Mouse (Mus musculus): ENCODE data around the gene Dad1.

The Dad1 gene

GRCm38 (mm10) chr14:54253741-54254291, at the start of gene Dad1, which contains the start of gene Abhd4:
Dad1 (minus strand) TSS chr14:54254104.
Abhd4 (plus strand) TSS chr14:54254188.
- peak; percentile 98 for DNase-seq (ENCODE audit: low read depth, low spot score)

- DNase-seq (ENCODE audit: low read depth, low spot score), result no peak
Measured at GRCm38 (mm10) chr14:54300676-54301075, 46.8 kb upstream of the Dad1 start.

GRCm38 (mm10) chr14:54300136-54300535, 46.2 kb upstream of the Dad1 start:
- DNase-seq (ENCODE audit: low read depth, low spot score), result no peak

- no peak for DNase-seq (ENCODE audit: low read depth, low spot score)
Measured at GRCm38 (mm10) chr14:54284839-54285238, 30.9 kb upstream of the Dad1 start, which contains the start of gene Olfr49. Olfr49 (minus strand) TSS chr14:54284939.

- DNase-seq (ENCODE audit: low read depth, low spot score), result no peak
Measured at GRCm38 (mm10) chr14:54276446-54276845, 22.5 kb upstream of the Dad1 start.

DNA sequence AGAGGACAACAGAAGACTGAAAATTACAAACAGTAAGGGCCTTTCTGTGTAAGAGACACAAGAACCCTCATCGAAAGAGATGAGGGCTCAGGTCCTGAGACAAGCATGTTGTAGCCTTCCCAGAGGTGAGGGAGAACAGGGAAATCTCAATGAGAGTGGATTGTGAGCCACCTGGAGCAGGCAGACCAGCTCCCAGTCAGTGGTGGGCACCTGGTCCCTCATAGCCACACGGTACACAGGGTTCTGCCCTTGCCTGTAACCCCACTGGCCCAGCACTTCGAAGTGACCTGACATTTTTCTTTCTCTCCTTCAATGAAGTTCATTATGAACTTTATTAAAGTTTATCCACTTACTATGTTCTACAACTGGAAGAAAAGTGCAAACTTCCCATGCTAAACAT, 18.8 kb upstream of the Dad1 start:
- DNase-seq (ENCODE audit: low read depth, low spot score), result no peak

GRCm38 (mm10) chr14:54271976-54272606, 18.2 kb upstream of the Dad1 start:
- DNase-seq (ENCODE audit: low read depth, low spot score), result no peak

- DNase-seq (ENCODE audit: low read depth, low spot score), result no peak
Measured at GRCm38 (mm10) chr14:54270413-54270812, 16.5 kb upstream of the Dad1 start.

GRCm38 (mm10) chr14:54269566-54269965, 15.7 kb upstream of the Dad1 start:
- DNase-seq (ENCODE audit: low read depth, low spot score), result no peak

GRCm38 (mm10) chr14:54267966-54268365, 14.1 kb upstream of the Dad1 start:
- DNase-seq (ENCODE audit: low read depth, low spot score), result no peak

DNA sequence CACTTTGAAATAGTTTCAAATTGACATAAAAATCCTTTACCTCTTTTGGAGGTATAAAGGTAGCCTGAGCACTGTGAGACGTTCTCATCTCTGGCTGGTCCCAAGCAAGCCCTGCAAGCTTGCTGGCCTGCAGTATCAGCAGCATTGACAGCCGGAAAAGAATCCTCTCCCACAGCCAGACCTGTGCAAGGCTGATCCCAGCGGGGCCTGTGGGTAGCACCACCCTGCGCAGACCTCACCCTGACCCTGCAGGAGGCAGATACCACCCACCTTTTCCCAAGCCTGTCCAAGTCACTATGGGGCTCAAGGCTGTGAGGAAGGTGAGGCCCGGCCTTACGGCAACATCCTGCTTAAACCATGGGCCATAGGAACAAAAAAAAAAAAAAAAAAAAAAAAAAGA, 12.0 kb upstream of the Dad1 start:
- no peak for DNase-seq (ENCODE audit: low read depth, low spot score)

DNA sequence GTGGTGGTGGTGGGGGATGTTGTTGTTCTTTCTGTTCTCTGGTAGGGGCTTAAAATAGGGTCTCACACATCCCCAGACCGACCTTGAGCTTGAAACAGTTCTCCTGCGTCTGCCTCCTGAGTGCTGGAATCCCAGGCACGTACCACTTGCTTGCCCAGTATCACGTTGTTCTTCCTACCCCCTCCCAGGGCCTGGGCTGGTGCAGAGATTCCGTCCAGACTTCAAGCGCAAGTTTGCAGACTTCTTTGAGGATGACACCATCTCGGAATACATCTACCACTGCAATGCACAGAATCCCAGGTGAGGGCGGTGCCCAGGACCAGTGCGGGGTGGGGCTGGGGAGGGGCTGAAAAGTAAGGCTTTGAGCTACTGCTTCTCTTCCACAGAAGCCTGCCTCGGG, 11.2 kb upstream of the Dad1 start:
- DNase-seq (ENCODE audit: low read depth, low spot score), result no peak

DNA sequence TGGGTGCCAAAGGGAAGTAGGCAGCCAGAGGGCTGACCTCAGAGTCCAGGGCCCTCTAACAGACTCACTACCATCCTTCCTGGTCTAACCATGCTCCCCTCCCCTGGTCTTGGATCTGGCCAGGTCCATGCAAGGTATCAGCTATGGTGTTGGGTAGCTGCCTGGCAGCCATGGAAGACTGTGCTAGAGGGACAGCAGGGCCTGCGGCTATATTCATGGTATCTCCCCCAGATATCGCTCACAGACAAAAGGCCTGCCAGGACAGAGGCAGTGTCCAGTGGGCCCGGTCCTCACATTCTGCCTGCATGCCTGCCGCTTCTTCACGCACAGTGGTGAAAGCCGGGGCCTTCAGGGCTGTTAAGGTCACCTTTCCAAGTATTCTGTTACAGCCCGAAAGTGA, 10.3 kb upstream of the Dad1 start:
- DNase-seq (ENCODE audit: low read depth, low spot score), result no peak

DNA sequence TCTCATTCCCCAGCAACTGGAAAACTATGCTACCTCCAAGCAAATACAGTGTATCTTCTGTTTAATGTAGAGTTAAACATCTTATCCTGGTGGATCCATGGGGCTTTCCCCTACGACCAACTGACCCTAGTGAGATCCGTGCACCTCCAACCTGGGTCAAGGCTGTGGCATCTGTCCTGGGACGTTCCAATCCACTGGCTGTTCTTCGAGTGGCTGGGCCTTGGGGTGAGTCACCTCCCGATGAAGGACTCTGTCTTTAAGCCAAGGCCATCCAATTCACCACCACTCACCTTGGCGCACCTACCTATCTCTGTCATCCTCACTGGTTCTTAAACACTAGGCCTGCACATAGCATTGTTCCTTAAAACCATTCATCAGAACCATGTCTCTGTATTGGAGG, 9.2 kb upstream of the Dad1 start:
- DNase-seq (ENCODE audit: low read depth, low spot score), result no peak

DNA sequence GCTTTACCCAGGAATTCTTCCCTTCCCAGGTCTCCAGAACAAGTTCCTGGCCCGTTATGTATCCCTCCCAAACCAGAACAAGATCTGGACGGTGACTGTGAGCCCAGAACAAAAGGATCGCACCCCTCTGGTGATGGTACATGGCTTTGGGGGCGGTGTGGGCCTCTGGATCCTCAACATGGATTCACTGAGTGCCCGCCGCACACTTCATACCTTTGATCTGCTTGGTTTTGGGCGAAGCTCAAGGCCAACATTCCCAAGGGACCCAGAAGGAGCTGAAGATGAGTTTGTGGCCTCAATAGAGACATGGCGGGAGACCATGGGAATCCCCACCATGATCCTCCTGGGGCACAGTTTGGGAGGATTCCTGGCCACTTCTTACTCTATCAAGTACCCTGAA, 8.7 kb upstream of the Dad1 start:
- no peak for DNase-seq (ENCODE audit: low read depth, low spot score)

DNA sequence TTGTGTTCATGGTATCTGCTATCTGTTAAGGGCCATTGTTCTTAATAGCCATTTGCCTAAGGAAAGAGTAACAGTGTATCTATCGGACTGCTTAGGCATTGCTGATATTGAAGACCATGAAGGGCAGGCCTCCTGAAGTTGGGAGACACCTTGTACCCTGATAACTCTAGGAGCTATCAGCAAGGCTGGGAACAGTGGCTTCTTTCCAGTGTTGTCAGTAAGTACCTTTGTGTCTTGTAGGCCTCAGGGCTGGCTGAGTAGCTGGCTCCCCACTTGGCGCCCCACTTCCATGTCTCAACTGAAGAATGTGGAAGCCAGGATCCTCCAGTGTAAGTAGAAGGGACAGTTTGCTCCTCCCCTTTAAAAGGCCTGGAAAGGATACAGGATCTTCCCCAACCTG, 7.5 kb upstream of the Dad1 start:
- DNase-seq (ENCODE audit: low read depth, low spot score), result no peak

DNA sequence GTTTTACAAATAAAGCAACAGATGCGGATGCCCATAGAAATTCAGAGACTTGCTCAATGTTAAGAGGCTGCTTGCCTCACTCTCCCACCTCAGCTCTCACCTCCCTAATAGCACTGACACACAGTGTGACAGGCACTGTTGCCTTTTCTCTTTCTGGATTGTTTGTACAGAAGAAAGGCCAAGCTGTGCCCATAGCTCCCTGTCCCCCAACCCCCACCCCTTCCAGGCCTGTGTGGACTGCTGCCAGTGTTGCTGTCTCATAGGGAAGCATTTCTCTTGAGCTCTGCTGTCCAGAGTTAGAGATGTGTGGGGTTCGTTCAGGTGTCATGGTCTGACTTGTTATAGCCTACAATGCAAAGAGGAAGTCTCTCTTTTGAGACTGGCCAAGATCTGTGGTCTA, 6.3 kb upstream of the Dad1 start:
- DNase-seq (ENCODE audit: low read depth, low spot score), result no peak

- DNase-seq (ENCODE audit: low read depth, low spot score), result no peak
Measured at GRCm38 (mm10) chr14:54259722-54260085, 5.8 kb upstream of the Dad1 start.

GRCm38 (mm10) chr14:54259003-54259721, 5.3 kb upstream of the Dad1 start:
- peak; percentile 97 for DNase-seq (ENCODE audit: low read depth, low spot score)

GRCm38 (mm10) chr14:54258131-54258670, 4.3 kb upstream of the Dad1 start:
- DNase-seq (ENCODE audit: low read depth, low spot score), result no peak

- no peak for DNase-seq (ENCODE audit: low read depth, low spot score)
Measured at GRCm38 (mm10) chr14:54254670-54255202, 832 bp upstream of the Dad1 start.

DNA sequence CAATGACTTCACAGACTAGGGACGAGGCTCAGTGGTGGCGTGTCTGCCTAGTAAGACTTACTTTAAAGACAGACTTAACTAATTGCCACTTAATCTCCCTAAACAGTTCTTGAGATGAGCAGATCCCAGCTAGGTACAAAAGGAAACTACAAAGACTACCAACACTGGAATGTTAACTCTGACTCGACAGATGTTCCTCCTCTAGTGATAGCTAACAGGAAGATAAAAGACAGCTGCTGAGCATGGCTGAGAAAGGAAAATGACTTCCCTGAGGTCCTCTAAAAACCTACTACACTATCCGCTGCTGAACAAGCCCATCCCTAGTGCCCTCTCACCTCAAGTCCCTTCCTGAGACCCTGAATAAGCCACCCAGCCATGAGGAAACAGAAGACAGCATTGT, 3.8 kb downstream of the Dad1 start:
- no peak for DNase-seq (ENCODE audit: low read depth, low spot score)

DNA sequence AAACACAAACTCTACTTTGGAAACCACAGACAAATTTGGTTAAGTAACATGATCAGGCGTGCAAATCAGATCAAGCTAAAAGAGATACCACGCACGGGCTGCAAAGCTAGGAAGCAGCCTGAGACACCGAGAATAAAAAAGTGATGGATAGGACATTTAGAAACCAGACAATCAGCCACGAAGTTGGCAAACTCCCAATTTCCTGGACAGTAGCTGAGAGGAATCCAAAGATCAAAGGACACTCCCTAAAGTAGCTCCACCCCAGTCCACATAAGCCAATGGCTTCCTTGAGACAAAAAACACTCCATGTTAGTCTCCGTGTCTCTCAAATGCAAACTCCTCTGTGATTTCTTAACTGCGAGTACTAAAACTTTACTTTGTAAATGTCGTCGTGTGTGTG, 4.6 kb downstream of the Dad1 start:
- peak; percentile 80 for DNase-seq (ENCODE audit: low read depth, low spot score)

Measured in ZHBTc4 (cell line).